Mouse (Mus musculus): ENCODE measurements around the gene Kpna6.

GRCm38 (mm10) chr4:129702454-129702853 lies 29.9 kb upstream of the Kpna6 start:
- TF ChIP-seq POLR2A (IDR thresholded peaks at IDR 0.05; ENCODE audit: low read depth, low read length) (no peak), CTCF (conservative IDR thresholded peaks at IDR 0.05; ENCODE audit: insufficient read depth, insufficient read length, low read depth, low read length) (no peak)

Data from kidney, adult 2 months (tissue).